Mouse (Mus musculus): ENCODE results near the gene Pcare. TPM values are rescaled to one million over a fixed set of nuclear protein-coding genes. Genes with fewer than 3 reads are reported as not detected.
"Not testable (repeated sequence)": the region's sequence is repeated elsewhere in the genome, so short reads cannot be mapped to it uniquely, and the experiment has no call there.

Gene Pcare
- total and polyA plus RNA-seq, 3 experiments = not detected

DNA sequence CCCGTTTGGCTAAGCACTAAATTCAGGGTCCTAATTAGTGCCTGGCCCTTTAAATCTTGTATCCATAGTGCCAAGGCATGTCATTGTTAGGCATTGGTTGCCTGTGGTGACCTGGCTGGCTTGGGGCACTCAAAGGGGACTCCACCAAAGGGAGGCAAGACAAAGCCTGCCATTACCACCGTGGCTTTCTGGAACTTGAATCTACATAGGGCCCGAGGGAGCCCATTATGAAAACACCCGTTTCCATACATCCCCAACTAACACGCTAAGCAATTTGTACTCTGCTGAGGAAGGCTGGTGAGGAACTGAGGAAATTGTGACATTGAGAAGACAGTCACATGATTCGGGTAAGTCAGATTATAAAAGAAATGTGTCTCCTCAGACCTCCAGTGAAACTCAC, 16.9 kb upstream of the Pcare start:
- in situ Hi-C loops (cut with MboI; ENCODE audit: low pct_ligation_motif_present, low pct_unique_long_range_greater_than_20kb, low sequenced_read_pairs) = no loop called here
- peaks cover 2 to 21% of the 10 kb centered on the region in 2 experiments; a peak in 3 of 4 replicates for H3K4me1 ChIP-seq (ENCODE audit: control insufficient read depth in 1 of 2, insufficient read depth in 2 of 2)

GRCm38 (mm10) chr17:71768173-71768572, 15.5 kb upstream of the Pcare start, which contains the start of gene Clip4:
Gene Clip4, plus strand, starts transcription at chr17:71768473.
- DNase-seq (ENCODE audit: extremely low read depth); H3K79me2 ChIP-seq (replicated peaks; ENCODE audit: control insufficient read depth, extremely low read depth, insufficient read depth, poor library complexity, severe bottlenecking); dilution Hi-C loops (cut with MboI; ENCODE audit: extremely low pct_ligation_motif_present, extremely low pct_unique_long_range_greater_than_20kb, low sequenced_read_pairs): not testable (repeated sequence)

More for the DNA sequence above, 16.9 kb upstream of the Pcare start:
- no peak overlapping the region for H3K9ac ChIP-seq (ENCODE audit: insufficient read depth, low read depth)
- H3K4me3 ChIP-seq (replicated peaks in 1 of 3; ENCODE audit: low read depth in 2 of 3, low read length in 2 of 3, poor library complexity in 1 of 3) = no peak overlapping the region
- no peaks in the 10 kb centered on the region for H3K79me2 ChIP-seq (replicated peaks; ENCODE audit: control insufficient read depth, extremely low read depth, insufficient read depth, poor library complexity, severe bottlenecking)
- dilution Hi-C loops (cut with MboI; ENCODE audit: extremely low pct_ligation_motif_present, extremely low pct_unique_long_range_greater_than_20kb, low sequenced_read_pairs) = no loop called here
- H3K4me2 ChIP-seq (ENCODE audit: insufficient read depth, low read depth, poor library complexity, severe bottlenecking) = no peak overlapping the region
- TF ChIP-seq TCF12 (IDR thresholded peaks at IDR 0.05; ENCODE audit: low read depth, low read length) (no peak), RCOR1 (conservative IDR thresholded peaks at IDR 0.05; ENCODE audit: low read depth, low read length) (no peak), ZNF384 (IDR thresholded peaks at IDR 0.05; ENCODE audit: low read depth, low read length) (no peak), USF2 (conservative IDR thresholded peaks at IDR 0.05; ENCODE audit: low read depth, low read length) (no peak), MYC (IDR thresholded peaks at IDR 0.05; ENCODE audit: low read depth, low read length) (no peak), CTCF (conservative IDR thresholded peaks at IDR 0.05 in 1 of 2, IDR thresholded peaks at IDR 0.05 in 1 of 2; ENCODE audit: low read depth in 2 of 2, low read length in 2 of 2) (no peak), JUND (conservative IDR thresholded peaks at IDR 0.05; ENCODE audit: low read depth, low read length) (no peak), SIN3A (IDR thresholded peaks at IDR 0.05; ENCODE audit: low read length) (no peak), MXI1 (IDR thresholded peaks at IDR 0.05; ENCODE audit: low read depth, low read length) (no peak), MAX (IDR thresholded peaks at IDR 0.05; ENCODE audit: low read length) (no peak), MEF2A (IDR thresholded peaks at IDR 0.05; ENCODE audit: borderline replicate concordance, low read depth, low read length) (no peak), HCFC1 (IDR thresholded peaks at IDR 0.05; ENCODE audit: low read depth, low read length) (no peak), ZMIZ1 (IDR thresholded peaks at IDR 0.05; ENCODE audit: low read depth, low read length) (no peak), JUN (IDR thresholded peaks at IDR 0.05; ENCODE audit: insufficient read depth, low read depth, low read length) (no peak), CHD1 (IDR thresholded peaks at IDR 0.05; ENCODE audit: low read depth, low read length) (no peak), ZKSCAN1 (IDR thresholded peaks at IDR 0.05; ENCODE audit: borderline replicate concordance, low read depth, low read length) (no peak), POLR2A (IDR thresholded peaks at IDR 0.05; ENCODE audit: low read depth, low read length) (no peak), GABPA (IDR thresholded peaks at IDR 0.05; ENCODE audit: insufficient replicate concordance, low read depth, low read length) (no peak), NELFE (IDR thresholded peaks at IDR 0.05; ENCODE audit: low read depth, low read length) (no peak)
- no peak overlapping the region for H3K27ac ChIP-seq (ENCODE audit: insufficient read depth, low read depth)
- H3K27me3 ChIP-seq (replicated peaks) = no peaks in the 10 kb centered on the region
- H3K36me3 ChIP-seq (replicated peaks in 1 of 2; ENCODE audit: control insufficient read depth in 1 of 2, insufficient read depth in 1 of 2, low read length in 1 of 2) = no peaks in the 10 kb centered on the region
- DNase-seq (ENCODE audit: extremely low read depth) = peak; percentile 14
- peaks cover 3% of the 10 kb centered on the region for H3K9me3 ChIP-seq (replicated peaks; ENCODE audit: low read length)

More at GRCm38 (mm10) chr17:71768173-71768572, 15.5 kb upstream of the Pcare start, which contains the start of gene Clip4:
- H3K4me1 ChIP-seq (ENCODE audit: control insufficient read depth in 1 of 2, insufficient read depth in 2 of 2) = peaks cover 2 to 21% of the 10 kb centered on the region in 2 experiments; a peak in 3 of 4 replicates
- H3K27ac ChIP-seq (ENCODE audit: insufficient read depth, low read depth); H3K4me2 ChIP-seq (ENCODE audit: insufficient read depth, low read depth, poor library complexity, severe bottlenecking); in situ Hi-C loops (cut with MboI; ENCODE audit: low pct_ligation_motif_present, low pct_unique_long_range_greater_than_20kb, low sequenced_read_pairs); H3K9me3 ChIP-seq (replicated peaks; ENCODE audit: low read length); H3K9ac ChIP-seq (ENCODE audit: insufficient read depth, low read depth); H3K36me3 ChIP-seq (replicated peaks in 1 of 2; ENCODE audit: control insufficient read depth in 1 of 2, insufficient read depth in 1 of 2, low read length in 1 of 2); H3K27me3 ChIP-seq (replicated peaks); H3K4me3 ChIP-seq (replicated peaks in 1 of 3; ENCODE audit: low read depth in 2 of 3, low read length in 2 of 3, poor library complexity in 1 of 3): not testable (repeated sequence)

Measured in CH12.LX (cell line).